Mouse (Mus musculus) lung, adult 2 months (tissue): ENCODE results near the gene Surf2. TPM values are rescaled to one million over a fixed set of nuclear protein-coding genes. Genes with fewer than 3 reads are reported as not detected.
"Not testable (repeated sequence)": the region's sequence is repeated elsewhere in the genome, so short reads cannot be mapped to it uniquely, and the experiment has no call there.

Experiments used
- DNase-seq: peaks from one replicate; pipeline ENCODE4 v3.0.0; 2022
- H3K4me1 ChIP-seq: fragments of 200-500 bp; 2 replicates; pipeline ENCODE4 v1.6.1; 2011; ENCODE audit warnings: low read length; ENCODE audit not compliant: control insufficient read depth, insufficient read depth
- H3K4me3 ChIP-seq: fragments of 200-500 bp; replicated peaks from 2 replicates; pipeline ENCODE3; 2011; ENCODE audit warnings: low read depth, mild to moderate bottlenecking, control low read depth, low read length; ENCODE audit errors: extremely low read depth
- CTCF ChIP-seq: fragments of 200-500 bp; IDR thresholded peaks from 2 replicates; pipeline ENCODE4 v1.5.1; 2011; ENCODE audit warnings: mild to moderate bottlenecking, low read length, control low read depth; ENCODE audit not compliant: insufficient read depth
- POLR2A ChIP-seq: fragments of 200-500 bp; IDR thresholded peaks from 2 replicates; pipeline ENCODE4 v1.6.1; 2011; ENCODE audit warnings: low read depth, mild to moderate bottlenecking, control low read depth, low read length, borderline replicate concordance; ENCODE audit errors: extremely low read depth
- WGBS: fragments of 180-500 bp; shearing (Covaris S2); methylation state at CpG from one replicate; pipeline ENCODE4 v1.1.7; 2018; 5-methylcytosine and 5-hydroxymethylcytosine counted together
- polyA plus RNA-seq: library from polyadenylated mRNA; depleted of rRNA; stranded (reverse); fragments of >200 nt; gene quantifications from 2 replicates; pipeline ENCODE4 v1.2.3, GENCODE M21; 2012; rRNA removed

The Surf2 gene
- polyA plus RNA-seq = 18.0 and 21.0 TPM in 2 replicates

GRCm38 (mm10) chr2:26915927-26916728 lies at the start of gene Surf2, which contains the start of gene Surf1:
Surf2 (plus strand) TSS chr2:26916367.
Surf1 (minus strand) TSS chr2:26916530.
- under 1% methylated on average over 47 of the region's 47 CpGs for WGBS
- H3K4me1 ChIP-seq = peaks cover 13% of the 10 kb centered on the region
- DNase-seq = peak; percentile 77
- TF ChIP-seq CTCF (no peak), POLR2A (peak; percentile 88; the same call in 1 of the 2 replicates)
- H3K4me3 ChIP-seq = peak within 1 kb of the TSS; percentile 89

DNA sequence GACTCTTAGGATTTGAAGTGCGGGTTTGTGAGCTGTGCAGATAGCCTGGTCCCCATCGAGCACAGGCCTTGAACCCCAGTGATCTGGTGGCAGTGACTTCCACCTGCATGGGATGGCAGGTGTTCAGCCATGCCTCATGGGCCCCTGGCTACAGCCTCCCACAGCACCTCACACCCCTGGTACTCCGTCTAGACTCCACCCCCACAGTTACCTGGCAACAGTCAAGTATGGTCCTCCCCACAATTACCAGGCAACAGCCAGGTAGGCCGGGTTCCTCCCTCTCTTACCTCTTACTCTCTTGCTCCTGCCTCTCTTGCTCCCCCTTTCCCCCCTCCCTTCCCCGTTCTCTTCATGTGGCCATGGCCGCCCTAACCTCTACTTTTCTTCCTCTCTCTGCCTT lies 45.5 kb upstream of the Surf2 start:
- WGBS = 53% methylated on average over 6 of the region's 6 CpGs
- no peak overlapping the region for H3K4me3 ChIP-seq
- no peak for TF ChIP-seq POLR2A
- TF ChIP-seq CTCF = no peak

DNA sequence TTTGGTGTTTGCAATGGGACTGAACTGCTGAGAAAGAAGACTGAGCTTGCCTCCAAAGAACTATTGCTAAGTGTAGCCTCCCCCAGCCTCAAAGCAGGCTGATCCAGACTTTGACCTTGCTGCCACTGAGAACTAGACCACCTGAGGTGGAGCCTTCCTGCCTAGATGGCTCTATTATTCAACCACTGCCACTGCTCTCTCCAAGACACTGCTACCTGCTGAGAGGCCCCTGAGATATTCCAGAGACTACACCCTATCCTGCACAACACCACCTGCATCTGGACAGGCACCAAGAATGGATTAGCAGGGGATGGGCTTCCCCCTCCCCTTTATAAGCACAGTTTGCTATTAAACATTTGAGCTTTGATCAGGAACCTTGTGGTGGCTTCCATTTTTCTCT lies 37.6 kb upstream of the Surf2 start:
- H3K4me1 ChIP-seq = no peaks in the 10 kb centered on the region
- no peak for DNase-seq
- no peak overlapping the region for H3K4me3 ChIP-seq
- TF ChIP-seq POLR2A (no peak), CTCF (no peak)

More for the DNA sequence above, 45.5 kb upstream of the Surf2 start:
- H3K4me1 ChIP-seq = no peaks in the 10 kb centered on the region
- DNase-seq = no peak

GRCm38 (mm10) chr2:26885541-26885940 lies 30.6 kb upstream of the Surf2 start:
- H3K4me3 ChIP-seq, DNase-seq, H3K4me1 ChIP-seq: not testable (repeated sequence)
- WGBS = 85% methylated on average over 2 of the region's 2 CpGs

DNA sequence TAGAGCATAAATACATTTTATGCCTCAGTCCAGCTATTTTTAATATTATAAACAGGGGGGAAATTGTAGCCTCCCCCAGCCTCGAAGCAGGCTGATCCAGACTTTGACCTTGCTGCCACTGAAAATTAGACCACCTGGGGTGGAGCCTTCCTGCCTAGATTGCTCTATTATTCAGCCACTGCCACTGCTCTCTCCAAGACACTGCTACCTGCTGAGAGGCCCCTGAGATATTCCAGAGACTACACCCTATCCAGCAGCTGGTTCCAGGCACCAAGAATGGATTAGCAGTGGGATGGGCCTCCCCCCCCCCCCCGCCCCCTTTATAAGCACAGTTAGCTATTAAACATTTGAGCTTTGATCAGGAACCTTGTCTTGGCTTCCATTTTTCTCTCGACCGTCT lies 30.0 kb upstream of the Surf2 start:
- not testable (repeated sequence) for H3K4me3 ChIP-seq, DNase-seq, H3K4me1 ChIP-seq
- 75% methylated on average over 4 of the region's 4 CpGs for WGBS

- Histone ChIP-seq H3K4me1 (no peaks in the 10 kb centered on the region), H3K4me3 (no peak overlapping the region)
- DNase-seq = no peak
- TF ChIP-seq POLR2A (no peak), CTCF (no peak)
- 86% methylated on average over 4 of the region's 4 CpGs for WGBS
Measured at GRCm38 (mm10) chr2:26895898-26896297, 20.3 kb upstream of the Surf2 start.

- WGBS = 46% methylated on average over 1 of the region's 1 CpGs
- TF ChIP-seq POLR2A (no peak), CTCF (no peak)
- no peak for DNase-seq
- Histone ChIP-seq H3K4me1 (peaks cover 11% of the 10 kb centered on the region), H3K4me3 (no peak overlapping the region)
Measured at GRCm38 (mm10) chr2:26900731-26901130, 15.4 kb upstream of the Surf2 start.

GRCm38 (mm10) chr2:26901834-26902400 lies 14.2 kb upstream of the Surf2 start:
- WGBS = 5% methylated on average over 7 of the region's 7 CpGs

DNA sequence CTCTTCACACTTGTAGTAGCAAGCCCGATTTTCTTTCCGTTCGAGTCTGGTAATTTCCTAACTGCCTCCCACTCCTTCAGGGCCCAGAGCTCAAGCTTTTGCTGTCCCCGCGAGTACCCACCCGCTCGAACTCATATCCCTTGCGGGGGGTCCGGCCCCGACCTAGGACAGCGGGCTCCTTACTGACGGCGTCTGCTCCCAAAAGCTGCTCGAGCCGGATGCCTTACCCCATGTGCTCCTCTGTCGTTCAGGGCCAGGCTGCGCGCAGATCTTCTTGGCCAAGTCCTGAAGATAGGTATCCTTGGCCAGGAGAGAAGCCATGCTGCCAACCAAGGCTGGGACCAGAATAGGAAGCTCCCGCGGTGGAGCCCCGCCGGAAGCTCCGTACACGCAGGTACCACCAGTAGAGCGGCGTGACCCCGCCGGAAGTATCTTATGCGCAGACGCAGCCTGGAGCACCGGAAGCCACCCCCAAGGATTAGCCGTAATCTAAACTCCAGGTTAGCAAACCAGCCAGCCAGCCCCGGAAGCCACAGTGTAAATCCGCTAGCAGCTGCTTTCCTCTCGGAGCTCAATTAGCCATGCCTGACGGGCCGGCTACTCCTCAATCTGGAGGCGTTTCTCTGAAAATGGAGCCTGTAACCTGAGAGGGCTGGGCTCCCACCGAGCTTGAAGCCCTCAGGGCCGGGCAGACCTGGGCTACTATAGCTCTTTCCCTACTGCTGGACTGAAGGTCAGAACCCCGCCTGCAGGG lies 13.5 kb upstream of the Surf2 start, which contains the start of gene Surf6:
Gene Surf6 (minus strand): TSS at position 413 of the 754 bp plus-strand sequence.
- H3K4me1 ChIP-seq = peaks cover 11% of the 10 kb centered on the region

More at GRCm38 (mm10) chr2:26901834-26902400, 14.2 kb upstream of the Surf2 start:
- Histone ChIP-seq H3K4me3 (no peak overlapping the region), H3K4me1 (peaks cover 11% of the 10 kb centered on the region)
- TF ChIP-seq CTCF (no peak), POLR2A (no peak)
- DNase-seq = no peak

DNA sequence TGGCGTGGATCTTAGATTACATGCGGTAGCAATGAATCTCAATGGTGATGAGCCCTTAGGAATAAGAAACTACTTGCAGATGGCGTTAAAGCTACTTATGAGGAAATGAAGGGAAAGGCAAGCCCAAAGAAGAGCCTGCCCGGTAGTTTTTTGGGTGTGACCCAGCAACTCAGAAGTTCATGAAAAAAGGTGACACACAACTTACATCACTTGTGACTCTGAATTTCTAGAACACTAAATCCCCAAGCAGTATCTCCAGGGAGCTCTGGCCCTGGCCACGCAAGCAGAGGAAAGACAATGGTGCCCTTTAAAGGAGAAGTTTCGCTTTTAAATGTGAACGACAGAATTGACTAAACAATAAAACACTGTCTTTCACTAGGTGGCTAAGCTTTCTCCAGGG lies 12.9 kb upstream of the Surf2 start:
- Histone ChIP-seq H3K4me1 (peaks cover 15% of the 10 kb centered on the region), H3K4me3 (peak overlapping the region; percentile 82)
- no peak for DNase-seq
- TF ChIP-seq CTCF (no peak), POLR2A (no peak)
- 4% methylated on average over 7 of the region's 7 CpGs for WGBS

More for the DNA sequence above, 13.5 kb upstream of the Surf2 start, which contains the start of gene Surf6:
- H3K4me3 ChIP-seq = peak within 1 kb of the TSS; percentile 82
- DNase-seq = peak; percentile 91
- WGBS = under 1% methylated on average over 41 of the region's 41 CpGs
- TF ChIP-seq CTCF (no peak), POLR2A (0 out of 2 replicates have a peak, but pooled peaks have one; percentile 49)
